Mouse (Mus musculus) small intestine, adult 2 months (tissue): ENCODE data around the gene Rbbp8nl.

ENCODE experiments used
- CTCF ChIP-seq: fragments of 200-500 bp; IDR thresholded peaks from 2 replicates; pipeline ENCODE4 v1.5.1; 2012; ENCODE audit warnings: low read depth, mild to moderate bottlenecking, control low read depth, inconsistent platforms, low read length, moderate library complexity, mixed read lengths; ENCODE audit not compliant: insufficient replicate concordance, insufficient read length; ENCODE audit errors: extremely low read depth
- POLR2A ChIP-seq: fragments of 200-500 bp; IDR thresholded peaks from 2 replicates; pipeline ENCODE4 v1.6.1; 2012; ENCODE audit warnings: low read depth, mild to moderate bottlenecking, control low read depth, inconsistent platforms, low read length, moderate library complexity

- TF ChIP-seq CTCF (no peak), POLR2A (no peak)
Observed at GRCm38 (mm10) chr2:180230482-180230881, 59.2 kb downstream of the Rbbp8nl start.
